Mouse (Mus musculus) heart, embryonic 15.5 days (tissue): ENCODE measurements around the gene Cend1. TPM values are rescaled to one million over a fixed set of nuclear protein-coding genes. Genes with fewer than 3 reads are reported as not detected.

Experiments used
- ATAC-seq: fragments of 200-750 bp; cut with Nextera tagmentation; replicated peaks from 2 replicates; pipeline ENCODE4 v1.8.0; 2017; ENCODE audit warnings: low read depth, moderate TSS enrichment; ENCODE audit not compliant: insufficient number of reproducible peaks, insufficient read depth, low FRiP score
- H3K27ac ChIP-seq: fragments of 300-500 bp; sonication (generic); 2 replicates; pipeline ENCODE4 v1.5.1; 2015; ENCODE audit warnings: mild to moderate bottlenecking, inconsistent platforms
- H3K27me3 ChIP-seq: fragments of 300-500 bp; sonication (generic); 2 replicates; pipeline ENCODE4 v1.6.1; 2015; ENCODE audit warnings: inconsistent platforms
- H3K36me3 ChIP-seq: fragments of 300-500 bp; sonication (generic); 2 replicates; pipeline ENCODE4 v1.6.1; 2015; ENCODE audit warnings: mild to moderate bottlenecking, inconsistent platforms
- H3K4me1 ChIP-seq: fragments of 300-500 bp; sonication (generic); replicated peaks from 2 replicates; pipeline ENCODE4 v1.6.1; 2015; ENCODE audit warnings: inconsistent platforms
- H3K4me2 ChIP-seq: fragments of 300-500 bp; sonication (generic); 2 replicates; pipeline ENCODE4 v1.6.1; 2015; ENCODE audit warnings: inconsistent platforms, mild to moderate bottlenecking, moderate library complexity
- H3K4me3 ChIP-seq: fragments of 300-500 bp; sonication (generic); 2 replicates; pipeline ENCODE4 v1.5.1; 2015; ENCODE audit warnings: mild to moderate bottlenecking, inconsistent platforms
- H3K9ac ChIP-seq: fragments of 300-500 bp; sonication (generic); 2 replicates; pipeline ENCODE4 v1.6.1; 2015; ENCODE audit warnings: mild to moderate bottlenecking, inconsistent platforms
- H3K9me3 ChIP-seq: fragments of 300-500 bp; sonication (generic); replicated peaks from 2 replicates; pipeline ENCODE4 v1.6.1; 2016; ENCODE audit warnings: inconsistent platforms
- WGBS: fragments of 180-500 bp; shearing (Covaris S2); methylation state at CpG from one replicate; pipeline ENCODE4 v1.1.7; 2015; ENCODE audit warnings: mixed read lengths; 5-methylcytosine and 5-hydroxymethylcytosine counted together
- polyA plus RNA-seq: library from polyadenylated mRNA; unstranded; fragments of >200 nt; fragmentation: Nextera tagmentation; extraction: Ambion mirVana; gene quantifications from 2 replicates; pipeline ENCODE4 v1.2.1, GENCODE M21; 2015

Cend1 gene
- polyA plus RNA-seq, 1 experiment from 2014 or later, result 4.5 TPM

DNA sequence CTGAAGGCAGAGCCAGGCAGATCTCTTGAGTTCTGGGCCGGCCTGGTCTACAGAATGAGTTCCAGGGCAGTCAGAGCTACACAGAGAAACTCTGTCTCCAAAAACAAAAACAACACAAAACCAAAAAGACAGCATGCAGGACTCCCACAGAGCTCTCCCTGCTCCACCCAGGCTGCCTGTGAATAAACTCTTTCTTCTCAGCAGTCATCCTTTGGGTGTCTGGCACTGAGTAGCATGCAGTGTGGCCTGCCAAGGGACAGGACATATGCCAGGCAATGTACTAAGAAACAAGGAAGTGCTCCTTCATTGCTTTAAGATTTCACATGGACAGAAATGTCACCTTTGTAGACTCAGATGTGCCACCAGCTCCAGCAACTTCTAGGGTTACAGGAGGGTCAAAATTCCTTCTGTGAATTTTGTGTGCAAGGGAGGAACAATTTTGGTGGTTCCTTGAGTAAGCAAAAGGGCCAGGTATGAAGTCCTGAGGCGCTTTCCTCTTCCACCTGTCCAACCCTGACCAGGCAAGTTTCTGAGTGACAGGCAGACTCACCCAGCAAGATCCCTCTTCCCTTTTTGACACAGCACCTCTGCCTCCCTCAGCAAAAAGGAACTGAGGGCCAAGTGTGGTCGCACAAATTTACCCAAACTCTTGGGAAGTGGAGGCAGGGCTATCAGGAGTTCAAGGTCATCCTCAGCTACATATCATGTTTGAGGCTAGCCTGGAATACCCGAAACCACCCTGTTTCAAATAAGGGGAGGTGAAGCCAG, 48.0 kb downstream of the Cend1 start:
- ATAC-seq, result no peak
- no peak overlapping the region for H3K9ac ChIP-seq
- H3K36me3 ChIP-seq, result no peaks in the 10 kb centered on the region
- WGBS, result 75% methylated on average over 4 of the region's 4 CpGs
- H3K27ac ChIP-seq, result no peak overlapping the region
- no peak overlapping the region for H3K4me3 ChIP-seq
- H3K9me3 ChIP-seq, result no peaks in the 10 kb centered on the region
- no peaks in the 10 kb centered on the region for H3K27me3 ChIP-seq
- H3K4me2 ChIP-seq, result no peak overlapping the region
- H3K4me1 ChIP-seq, result no peaks in the 10 kb centered on the region

DNA sequence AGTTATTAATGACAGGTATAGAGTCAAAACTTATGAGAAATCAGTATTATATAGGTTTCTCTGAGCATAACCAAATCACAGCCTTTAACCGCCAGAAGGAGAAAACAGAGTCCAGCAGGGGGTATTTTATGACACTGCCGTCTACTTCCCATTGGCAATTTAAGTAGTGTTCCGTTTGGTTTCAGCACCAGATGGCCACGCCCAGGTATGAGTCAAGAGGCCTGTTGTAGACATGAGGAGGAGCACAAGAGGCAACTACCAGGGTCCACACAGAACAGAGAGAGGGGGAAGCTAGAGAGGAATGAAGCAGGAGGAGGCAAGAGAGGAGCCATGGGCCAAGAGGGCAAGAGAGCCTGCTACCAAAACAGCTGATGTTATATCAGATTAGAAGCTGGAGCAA, 49.7 kb downstream of the Cend1 start:
- Histone ChIP-seq H3K27ac (no peak overlapping the region), H3K9ac (no peak overlapping the region), H3K4me3 (no peak overlapping the region), H3K27me3 (no peaks in the 10 kb centered on the region), H3K4me2 (no peak overlapping the region), H3K36me3 (no peaks in the 10 kb centered on the region), H3K4me1 (no peaks in the 10 kb centered on the region), H3K9me3 (no peaks in the 10 kb centered on the region)
- ATAC-seq, result no peak
- WGBS, result 64% methylated on average over 4 of the region's 4 CpGs

Other genes starting within 250 kb of the Cend1 start
- gene Hras, start 235.5 kb downstream of the Cend1 start, polyA plus RNA-seq, result 74.4 and 92.5 TPM in 2 replicates
- gene Lrrc56, start 235.3 kb downstream of the Cend1 start, polyA plus RNA-seq, result 2.7 and 4.0 TPM in 2 replicates
- gene Lmntd2, start 215.4 kb downstream of the Cend1 start, polyA plus RNA-seq, result 0.23 and 0.58 TPM in 2 replicates
- gene Rassf7, start 213.6 kb downstream of the Cend1 start, polyA plus RNA-seq, result 11.4 and 18.4 TPM in 2 replicates
- gene Phrf1, start 200.7 kb downstream of the Cend1 start, polyA plus RNA-seq, result 36.7 and 44.9 TPM in 2 replicates
- 3.0 and 6.5 TPM in 2 replicates for gene Irf7, start 163.0 kb downstream of the Cend1 start, polyA plus RNA-seq
- 0.05 TPM in 1 of 2 replicates, not detected in the other for gene Cdhr5, start 152.7 kb downstream of the Cend1 start, polyA plus RNA-seq
- gene Sct, start 150.4 kb downstream of the Cend1 start, polyA plus RNA-seq, result 1.5 and 1.6 TPM in 2 replicates
- gene Drd4, start 137.5 kb downstream of the Cend1 start, polyA plus RNA-seq, result 0.18 and 0.22 TPM in 2 replicates
- gene Deaf1, start 101.8 kb downstream of the Cend1 start, polyA plus RNA-seq, result 29.4 and 42.1 TPM in 2 replicates
- 29.3 and 35.6 TPM in 2 replicates for gene Tmem80, start 101.8 kb downstream of the Cend1 start, polyA plus RNA-seq
- gene Eps8l2, start 90.6 kb downstream of the Cend1 start, polyA plus RNA-seq, result 1.1 and 4.7 TPM in 2 replicates
- 225 and 246 TPM in 2 replicates for gene Taldo1, start 37.3 kb downstream of the Cend1 start, polyA plus RNA-seq
- 25.5 and 31.6 TPM in 2 replicates for gene Gatd1, start 15.4 kb downstream of the Cend1 start, polyA plus RNA-seq
- gene Slc25a22, start 8.4 kb upstream of the Cend1 start, polyA plus RNA-seq, result 14.1 and 20.2 TPM in 2 replicates
- 6.7 and 9.6 TPM in 2 replicates for gene Pidd1, start 14.5 kb upstream of the Cend1 start, polyA plus RNA-seq
- 703 and 884 TPM in 2 replicates for gene Rplp2, start 17.9 kb upstream of the Cend1 start, polyA plus RNA-seq
- gene Pnpla2, start 25.7 kb upstream of the Cend1 start, polyA plus RNA-seq, result 56.3 and 57.5 TPM in 2 replicates
- 24.9 and 26.2 TPM in 2 replicates for gene Cracr2b, start 31.6 kb upstream of the Cend1 start, polyA plus RNA-seq
- gene Cd151, start 37.9 kb upstream of the Cend1 start, polyA plus RNA-seq, result 28.7 and 35.2 TPM in 2 replicates
- 59.5 and 63.5 TPM in 2 replicates for gene Polr2l, start 45.6 kb upstream of the Cend1 start, polyA plus RNA-seq
- gene Tspan4, start 45.7 kb upstream of the Cend1 start, polyA plus RNA-seq, result 48.9 and 62.8 TPM in 2 replicates
- 27.2 and 38.7 TPM in 2 replicates for gene Chid1, start 110.4 kb upstream of the Cend1 start, polyA plus RNA-seq
- gene Ap2a2, start 132.7 kb upstream of the Cend1 start, polyA plus RNA-seq, result 43.6 and 59.0 TPM in 2 replicates
- gene Muc6, start 225.8 kb upstream of the Cend1 start, polyA plus RNA-seq, result 0.08 and 0.22 TPM in 2 replicates